Mouse (Mus musculus): Measurements from ENCODE around the gene Rpp14. TPM values are rescaled to one million over a fixed set of nuclear protein-coding genes. Genes with fewer than 3 reads are reported as not detected.
"Not testable (repeated sequence)": the region's sequence is repeated elsewhere in the genome, so short reads cannot be mapped to it uniquely, and the experiment has no call there.

Rpp14 gene
- polyA plus RNA-seq, 1 experiment = 7.2 TPM

GRCm38 (mm10) chr14:8115772-8116171 is 35.6 kb downstream of the Rpp14 start:
- no peak overlapping the region for H3K4me3 ChIP-seq (ENCODE audit: control insufficient read depth, insufficient read depth, low read length)
- 62% methylated on average over 4 of the region's 4 CpGs for WGBS

GRCm38 (mm10) chr14:8117371-8117770 is 37.2 kb downstream of the Rpp14 start:
- H3K27ac ChIP-seq (ENCODE audit: control insufficient read depth, insufficient read depth, low read length) = no peak overlapping the region

More at GRCm38 (mm10) chr14:8115772-8116171, 35.6 kb downstream of the Rpp14 start:
- Histone ChIP-seq H3K36me3 (ENCODE audit: control insufficient read depth, insufficient read depth, low read length) (peaks cover 3% of the 10 kb centered on the region; the same call in 1 of the 2 replicates), H3K27ac (ENCODE audit: control insufficient read depth, insufficient read depth, low read length) (no peak overlapping the region), H3K27me3 (ENCODE audit: control insufficient read depth, insufficient read depth, low read length) (no peaks in the 10 kb centered on the region), H3K4me1 (replicated peaks; ENCODE audit: control insufficient read depth, insufficient read depth, low read length) (no peaks in the 10 kb centered on the region; the same call in 1 of the 2 replicates)
- no peak for TF ChIP-seq POLR2A (IDR thresholded peaks at IDR 0.05; ENCODE audit: control insufficient read depth, extremely low read depth, insufficient read depth, low read length, poor library complexity)
- no peak for TF ChIP-seq CTCF (IDR thresholded peaks at IDR 0.05; ENCODE audit: borderline replicate concordance, control insufficient read depth, extremely low read depth, insufficient read depth, low read length, poor library complexity)
- DNase-seq = no peak

GRCm38 (mm10) chr14:8119454-8119853 is 39.3 kb downstream of the Rpp14 start:
- no peaks in the 10 kb centered on the region for H3K27me3 ChIP-seq (ENCODE audit: control insufficient read depth, insufficient read depth, low read length)
- TF ChIP-seq POLR2A (IDR thresholded peaks at IDR 0.05; ENCODE audit: control insufficient read depth, extremely low read depth, insufficient read depth, low read length, poor library complexity) (no peak), CTCF (IDR thresholded peaks at IDR 0.05; ENCODE audit: borderline replicate concordance, control insufficient read depth, extremely low read depth, insufficient read depth, low read length, poor library complexity) (no peak)
- no peaks in the 10 kb centered on the region for H3K4me1 ChIP-seq (replicated peaks; ENCODE audit: control insufficient read depth, insufficient read depth, low read length)
- WGBS = 95% methylated on average over 5 of the region's 5 CpGs
- no peak overlapping the region for H3K27ac ChIP-seq (ENCODE audit: control insufficient read depth, insufficient read depth, low read length)
- peaks cover 11% of the 10 kb centered on the region for H3K36me3 ChIP-seq (ENCODE audit: control insufficient read depth, insufficient read depth, low read length)
- no peak overlapping the region for H3K4me3 ChIP-seq (ENCODE audit: control insufficient read depth, insufficient read depth, low read length)
- DNase-seq = no peak

More at GRCm38 (mm10) chr14:8117371-8117770, 37.2 kb downstream of the Rpp14 start:
- DNase-seq = no peak
- TF ChIP-seq CTCF (IDR thresholded peaks at IDR 0.05; ENCODE audit: borderline replicate concordance, control insufficient read depth, extremely low read depth, insufficient read depth, low read length, poor library complexity) (no peak), POLR2A (IDR thresholded peaks at IDR 0.05; ENCODE audit: control insufficient read depth, extremely low read depth, insufficient read depth, low read length, poor library complexity) (no peak)
- Histone ChIP-seq H3K4me3 (ENCODE audit: control insufficient read depth, insufficient read depth, low read length) (no peak overlapping the region), H3K27me3 (ENCODE audit: control insufficient read depth, insufficient read depth, low read length) (no peaks in the 10 kb centered on the region), H3K36me3 (ENCODE audit: control insufficient read depth, insufficient read depth, low read length) (peaks cover 6% of the 10 kb centered on the region), H3K4me1 (replicated peaks; ENCODE audit: control insufficient read depth, insufficient read depth, low read length) (no peaks in the 10 kb centered on the region; the same call in 1 of the 2 replicates)
- WGBS = 100% methylated on average over 2 of the region's 2 CpGs

GRCm38 (mm10) chr14:8119904-8120303 is 39.7 kb downstream of the Rpp14 start:
- no peak overlapping the region for H3K4me3 ChIP-seq (ENCODE audit: control insufficient read depth, insufficient read depth, low read length)
- no peak overlapping the region for H3K27ac ChIP-seq (ENCODE audit: control insufficient read depth, insufficient read depth, low read length)
- 63% methylated on average over 3 of the region's 3 CpGs for WGBS
- H3K4me1 ChIP-seq (replicated peaks; ENCODE audit: control insufficient read depth, insufficient read depth, low read length) = no peaks in the 10 kb centered on the region
- peaks cover 11% of the 10 kb centered on the region for H3K36me3 ChIP-seq (ENCODE audit: control insufficient read depth, insufficient read depth, low read length)
- H3K27me3 ChIP-seq (ENCODE audit: control insufficient read depth, insufficient read depth, low read length) = no peaks in the 10 kb centered on the region
- DNase-seq = no peak
- TF ChIP-seq POLR2A (IDR thresholded peaks at IDR 0.05; ENCODE audit: control insufficient read depth, extremely low read depth, insufficient read depth, low read length, poor library complexity) (no peak), CTCF (IDR thresholded peaks at IDR 0.05; ENCODE audit: borderline replicate concordance, control insufficient read depth, extremely low read depth, insufficient read depth, low read length, poor library complexity) (no peak)

- H3K27me3 ChIP-seq (ENCODE audit: control insufficient read depth, insufficient read depth, low read length) = no peaks in the 10 kb centered on the region
- peaks cover 11% of the 10 kb centered on the region for H3K36me3 ChIP-seq (ENCODE audit: control insufficient read depth, insufficient read depth, low read length)
- no peak for TF ChIP-seq CTCF (IDR thresholded peaks at IDR 0.05; ENCODE audit: borderline replicate concordance, control insufficient read depth, extremely low read depth, insufficient read depth, low read length, poor library complexity)
- TF ChIP-seq POLR2A (IDR thresholded peaks at IDR 0.05; ENCODE audit: control insufficient read depth, extremely low read depth, insufficient read depth, low read length, poor library complexity) = no peak
- H3K4me1 ChIP-seq (replicated peaks; ENCODE audit: control insufficient read depth, insufficient read depth, low read length) = no peaks in the 10 kb centered on the region
- no peak overlapping the region for H3K27ac ChIP-seq (ENCODE audit: control insufficient read depth, insufficient read depth, low read length)
- WGBS = 97% methylated on average over 7 of the region's 7 CpGs
- DNase-seq = no peak
- H3K4me3 ChIP-seq (ENCODE audit: control insufficient read depth, insufficient read depth, low read length) = no peak overlapping the region
Observed at GRCm38 (mm10) chr14:8123141-8123540, 43.0 kb downstream of the Rpp14 start.

GRCm38 (mm10) chr14:8123611-8124010 is 43.4 kb downstream of the Rpp14 start:
- 97% methylated on average over 10 of the region's 10 CpGs for WGBS
- not testable (repeated sequence) for DNase-seq; H3K4me3 ChIP-seq (ENCODE audit: control insufficient read depth, insufficient read depth, low read length); H3K27ac ChIP-seq (ENCODE audit: control insufficient read depth, insufficient read depth, low read length); H3K4me1 ChIP-seq (replicated peaks; ENCODE audit: control insufficient read depth, insufficient read depth, low read length); H3K27me3 ChIP-seq (ENCODE audit: control insufficient read depth, insufficient read depth, low read length)
- H3K36me3 ChIP-seq (ENCODE audit: control insufficient read depth, insufficient read depth, low read length) = peaks cover 11% of the 10 kb centered on the region
